Mouse (Mus musculus) cortical plate, adult 2 months (tissue): ENCODE results near the gene 6820408C15Rik. TPM values are rescaled to one million over a fixed set of nuclear protein-coding genes. Genes with fewer than 3 reads are reported as not detected.

ENCODE experiments used
- H3K27ac ChIP-seq: fragments of 200-500 bp; 2 replicates; pipeline ENCODE4 v1.5.1; 2012; ENCODE audit warnings: low read length, control low read depth, inconsistent platforms; ENCODE audit not compliant: insufficient read depth
- H3K4me1 ChIP-seq: fragments of 200-500 bp; 2 replicates; pipeline ENCODE4 v1.6.1; 2011; ENCODE audit warnings: low read length; ENCODE audit not compliant: control insufficient read depth, insufficient read depth
- H3K4me3 ChIP-seq: fragments of 200-500 bp; 2 replicates; pipeline ENCODE4 v1.5.1; 2011; ENCODE audit warnings: mild to moderate bottlenecking, low read length, control low read depth; ENCODE audit not compliant: insufficient read depth
- CTCF ChIP-seq: fragments of 200-500 bp; IDR thresholded peaks from 2 replicates; pipeline ENCODE4 v1.5.1; 2011; ENCODE audit warnings: mild to moderate bottlenecking, control low read depth, low read length; ENCODE audit not compliant: insufficient read depth; ENCODE audit errors: extremely low read depth
- POLR2A ChIP-seq: fragments of 200-500 bp; IDR thresholded peaks from 2 replicates; pipeline ENCODE4 v1.6.1; 2011; ENCODE audit warnings: mild to moderate bottlenecking, low read length, control low read depth; ENCODE audit not compliant: insufficient read depth; ENCODE audit errors: extremely low read depth
- polyA plus RNA-seq: library from polyadenylated mRNA; depleted of rRNA; stranded (reverse); fragments of >200 nt; gene quantifications from 2 replicates; pipeline ENCODE4 v1.2.3, GENCODE M21; 2012; rRNA removed

The 6820408C15Rik gene
- polyA plus RNA-seq, 1 experiment: 3.7 TPM

- Histone ChIP-seq H3K27ac (no peak overlapping the region), H3K4me1 (no peaks in the 10 kb centered on the region), H3K4me3 (no peak overlapping the region)
- TF ChIP-seq CTCF: no peak
- no peak for TF ChIP-seq POLR2A
Observed at GRCm38 (mm10) chr2:152493151-152493550, 77.8 kb downstream of the 6820408C15Rik start.

Other genes starting within 250 kb of the 6820408C15Rik start
- 70.7 and 73.3 TPM in 2 replicates for gene Csnk2a1, start 188.7 kb upstream of the 6820408C15Rik start, polyA plus RNA-seq
- gene Tbc1d20, start 121.8 kb upstream of the 6820408C15Rik start, polyA plus RNA-seq: 41.4 and 44.7 TPM in 2 replicates
- gene Rbck1, start 82.9 kb upstream of the 6820408C15Rik start, polyA plus RNA-seq: 197 and 210 TPM in 2 replicates
- 0.40 and 0.61 TPM in 2 replicates for gene Trib3, start 71.6 kb upstream of the 6820408C15Rik start, polyA plus RNA-seq
- 72.3 and 81.3 TPM in 2 replicates for gene Nrsn2, start 38.9 kb upstream of the 6820408C15Rik start, polyA plus RNA-seq
- gene Sox12, start 17.5 kb upstream of the 6820408C15Rik start, polyA plus RNA-seq: 17.0 and 18.6 TPM in 2 replicates
- gene Zcchc3, start 560 bp upstream of the 6820408C15Rik start, polyA plus RNA-seq: 6.5 and 7.1 TPM in 2 replicates
- not detected in 2 replicates for gene Defb23, start 49.0 kb downstream of the 6820408C15Rik start, polyA plus RNA-seq
- 0.56 TPM in 1 of 2 replicates, not detected in the other for gene Defb20, start 61.5 kb downstream of the 6820408C15Rik start, polyA plus RNA-seq
- gene Defb22, start 74.6 kb downstream of the 6820408C15Rik start, polyA plus RNA-seq: not detected in 2 replicates
- not detected in 2 replicates for gene Defb26, start 96.1 kb downstream of the 6820408C15Rik start, polyA plus RNA-seq
- not detected in 2 replicates for gene Defb28, start 102.7 kb downstream of the 6820408C15Rik start, polyA plus RNA-seq
- not detected in 2 replicates for gene Defb29, start 124.5 kb downstream of the 6820408C15Rik start, polyA plus RNA-seq
- gene Gm17416, start 153.8 kb downstream of the 6820408C15Rik start, polyA plus RNA-seq: not detected in 2 replicates
- gene Defb21, start 157.2 kb downstream of the 6820408C15Rik start, polyA plus RNA-seq: not detected in 2 replicates
- gene Defb19, start 164.7 kb downstream of the 6820408C15Rik start, polyA plus RNA-seq: not detected in 2 replicates
- gene Defb45, start 183.8 kb downstream of the 6820408C15Rik start, polyA plus RNA-seq: not detected in 2 replicates
- gene Defb36, start 188.7 kb downstream of the 6820408C15Rik start, polyA plus RNA-seq: not detected in 2 replicates
- gene Defb25, start 207.5 kb downstream of the 6820408C15Rik start, polyA plus RNA-seq: not detected in 2 replicates
- 0.78 and 0.90 TPM in 2 replicates for gene Rem1, start 211.4 kb downstream of the 6820408C15Rik start, polyA plus RNA-seq